Mouse (Mus musculus): ENCODE measurements around the gene Lmx1a. TPM values are rescaled to one million over a fixed set of nuclear protein-coding genes. Genes with fewer than 3 reads are reported as not detected.

The Lmx1a gene
- polyA plus RNA-seq (2015; fragmentation: Nextera tagmentation; extraction: Ambion mirVana) = 5.9 and 8.4 TPM in 2 replicates

GRCm38 (mm10) chr1:167689232-167689261 is at the start of gene Lmx1a:
TSS of gene Lmx1a (plus strand) at chr1:167689237.
- 0% methylated on average over 3 of the region's 3 CpGs for WGBS
- Histone ChIP-seq H3K36me3 (ENCODE audit: control insufficient read depth, insufficient read depth, low read length) (no peaks in the 10 kb centered on the region), H3K4me2 (ENCODE audit: low read length) (peak within 1 kb of the TSS; percentile 64), H3K4me3 (ENCODE audit: low read depth, low read length) (peak within 1 kb of the TSS; percentile 40), H3K27ac (ENCODE audit: low read length) (peak within 1 kb of the TSS; percentile 53), H3K9ac (ENCODE audit: low read depth, low read length) (peak within 1 kb of the TSS; percentile 62), H3K4me1 (ENCODE audit: control insufficient read depth, insufficient read depth, low read length) (peaks cover 19% of the 10 kb centered on the region), H3K27me3 (ENCODE audit: control insufficient read depth, insufficient read depth, low read depth, low read length) (peaks cover 32% of the 10 kb centered on the region), H3K9me3 (replicated peaks; ENCODE audit: control insufficient read depth, low read length, poor library complexity, severe bottlenecking) (peaks cover 4% of the 10 kb centered on the region; the same call in 1 of the 2 replicates)
- ATAC-seq = no peak

DNA sequence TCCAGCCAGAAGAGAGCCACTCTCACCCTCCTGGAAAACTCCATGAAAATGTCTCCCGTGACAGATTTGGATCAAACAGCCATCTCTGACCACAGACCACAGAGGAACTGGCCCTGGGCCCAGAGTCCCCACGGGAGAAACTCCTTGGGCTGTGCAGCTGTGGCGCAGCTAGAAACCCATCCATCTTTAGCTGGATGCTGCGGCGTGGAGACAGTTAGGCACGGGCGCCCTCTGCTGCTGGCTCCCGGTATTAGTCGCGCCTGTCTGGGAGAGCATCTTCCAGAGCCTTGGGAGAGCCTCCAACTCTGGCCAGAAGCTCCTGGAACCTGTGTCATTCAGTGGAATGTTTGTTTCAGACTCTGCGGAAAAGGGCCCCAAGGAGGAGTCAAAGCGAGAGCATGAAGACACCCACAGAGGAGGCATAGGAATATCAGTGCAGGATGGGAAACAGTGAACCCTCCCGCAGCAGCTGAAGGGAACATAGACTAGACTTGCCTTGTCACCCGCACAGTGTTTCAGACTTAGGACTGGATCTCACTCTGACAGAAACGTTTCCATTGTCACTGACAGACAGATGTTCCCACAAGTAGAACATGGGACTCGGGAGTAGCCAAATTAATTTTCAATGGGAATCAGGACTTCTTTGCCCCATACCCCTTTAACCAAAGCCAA is 44.0 kb upstream of the Lmx1a start:
- Histone ChIP-seq H3K9me3 (replicated peaks; ENCODE audit: control insufficient read depth, low read length, poor library complexity, severe bottlenecking) (no peaks in the 10 kb centered on the region), H3K4me2 (ENCODE audit: low read length) (peak overlapping the region; percentile 37; the same call in 1 of the 2 replicates), H3K9ac (ENCODE audit: low read depth, low read length) (no peak overlapping the region), H3K36me3 (ENCODE audit: control insufficient read depth, insufficient read depth, low read length) (no peaks in the 10 kb centered on the region), H3K4me3 (ENCODE audit: low read depth, low read length) (no peak overlapping the region), H3K4me1 (ENCODE audit: control insufficient read depth, insufficient read depth, low read length) (no peaks in the 10 kb centered on the region), H3K27ac (ENCODE audit: low read length) (no peak overlapping the region), H3K27me3 (ENCODE audit: control insufficient read depth, insufficient read depth, low read depth, low read length) (peaks cover 5% of the 10 kb centered on the region; the same call in 1 of the 2 replicates)
- ATAC-seq = peak; percentile 72
- 18% methylated on average over 16 of the region's 16 CpGs for WGBS

DNA sequence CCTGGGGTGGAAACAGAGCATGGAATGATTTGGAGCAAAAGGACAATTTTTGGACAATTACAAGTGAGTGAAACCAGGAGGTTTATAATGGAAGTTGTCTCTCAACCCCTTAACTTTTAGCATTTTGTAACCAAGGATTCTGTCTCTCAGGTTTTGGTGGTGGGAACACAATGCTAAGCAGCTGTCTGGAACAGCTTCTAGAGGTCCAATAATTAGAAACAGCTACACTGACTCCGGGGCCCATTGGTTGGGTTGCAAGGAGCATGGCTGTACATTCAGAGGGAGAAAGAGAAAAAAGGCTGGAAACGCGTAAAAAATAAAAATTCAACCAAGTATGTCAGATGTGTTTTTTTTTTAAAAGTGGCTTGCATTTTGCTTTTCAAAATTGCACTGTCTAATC is 40.4 kb upstream of the Lmx1a start:
- Histone ChIP-seq H3K9ac (ENCODE audit: low read depth, low read length) (no peak overlapping the region), H3K27ac (ENCODE audit: low read length) (no peak overlapping the region), H3K4me1 (ENCODE audit: control insufficient read depth, insufficient read depth, low read length) (no peaks in the 10 kb centered on the region), H3K9me3 (replicated peaks; ENCODE audit: control insufficient read depth, low read length, poor library complexity, severe bottlenecking) (no peaks in the 10 kb centered on the region), H3K27me3 (ENCODE audit: control insufficient read depth, insufficient read depth, low read depth, low read length) (peaks cover 5% of the 10 kb centered on the region; the same call in 1 of the 2 replicates), H3K36me3 (ENCODE audit: control insufficient read depth, insufficient read depth, low read length) (no peaks in the 10 kb centered on the region), H3K4me3 (ENCODE audit: low read depth, low read length) (no peak overlapping the region), H3K4me2 (ENCODE audit: low read length) (no peak overlapping the region)
- no peak for ATAC-seq
- 91% methylated on average over 3 of the region's 3 CpGs for WGBS

DNA sequence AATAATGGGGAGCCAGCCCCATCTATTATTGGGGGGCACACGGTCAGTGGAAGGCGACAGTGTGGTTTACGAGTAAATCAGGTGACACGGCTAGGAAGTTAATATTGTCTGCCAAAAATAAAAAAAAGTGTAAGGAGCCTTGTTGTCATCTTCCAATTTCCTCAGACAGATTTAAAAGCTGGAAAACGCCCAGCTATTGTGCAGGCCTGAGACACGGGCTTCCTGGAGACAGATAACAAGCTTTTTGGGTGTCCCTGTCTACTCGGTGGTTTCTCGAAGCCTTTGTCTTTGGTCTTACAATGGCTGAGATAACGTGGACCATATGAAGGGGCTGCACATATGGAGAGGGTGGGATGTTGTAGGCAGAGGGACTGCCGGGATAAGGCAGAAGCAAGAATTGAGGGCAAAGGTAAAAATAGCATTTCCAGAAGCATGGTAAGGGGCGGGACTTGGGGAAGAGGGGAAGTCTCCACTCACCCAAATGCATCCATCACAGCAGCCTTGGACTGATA is 39.9 kb upstream of the Lmx1a start:
- no peak for ATAC-seq
- Histone ChIP-seq H3K4me1 (ENCODE audit: control insufficient read depth, insufficient read depth, low read length) (no peaks in the 10 kb centered on the region), H3K4me2 (ENCODE audit: low read length) (no peak overlapping the region), H3K9me3 (replicated peaks; ENCODE audit: control insufficient read depth, low read length, poor library complexity, severe bottlenecking) (no peaks in the 10 kb centered on the region), H3K27ac (ENCODE audit: low read length) (no peak overlapping the region), H3K36me3 (ENCODE audit: control insufficient read depth, insufficient read depth, low read length) (no peaks in the 10 kb centered on the region), H3K9ac (ENCODE audit: low read depth, low read length) (no peak overlapping the region), H3K4me3 (ENCODE audit: low read depth, low read length) (no peak overlapping the region), H3K27me3 (ENCODE audit: control insufficient read depth, insufficient read depth, low read depth, low read length) (peaks cover 5% of the 10 kb centered on the region; the same call in 1 of the 2 replicates)
- 78% methylated on average over 11 of the region's 11 CpGs for WGBS

DNA sequence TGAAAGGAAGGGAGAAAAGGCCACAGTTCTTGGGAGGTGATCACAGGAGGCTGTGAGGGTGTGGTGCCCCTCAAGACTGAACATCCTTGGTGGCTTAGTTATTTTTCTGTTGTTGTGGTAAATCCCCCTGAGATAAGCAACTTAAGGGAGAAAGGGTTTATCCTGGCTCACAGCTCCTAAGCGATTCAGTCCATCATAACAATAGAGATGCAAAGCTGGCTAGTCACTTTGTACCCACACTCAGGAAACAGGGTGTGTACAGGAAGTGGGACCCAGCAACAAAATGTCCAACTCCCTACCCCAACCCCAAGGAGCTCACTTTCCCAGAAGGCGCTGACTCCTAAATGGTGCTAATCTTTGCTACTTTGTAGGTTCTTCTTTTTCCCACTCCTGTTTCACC is 36.7 kb upstream of the Lmx1a start:
- no peak overlapping the region for H3K27ac ChIP-seq (ENCODE audit: low read length)
- no peaks in the 10 kb centered on the region for H3K36me3 ChIP-seq (ENCODE audit: control insufficient read depth, insufficient read depth, low read length)
- no peak overlapping the region for H3K9ac ChIP-seq (ENCODE audit: low read depth, low read length)
- H3K9me3 ChIP-seq (replicated peaks; ENCODE audit: control insufficient read depth, low read length, poor library complexity, severe bottlenecking) = no peaks in the 10 kb centered on the region
- no peaks in the 10 kb centered on the region for H3K4me1 ChIP-seq (ENCODE audit: control insufficient read depth, insufficient read depth, low read length)
- ATAC-seq = no peak
- no peak overlapping the region for H3K4me2 ChIP-seq (ENCODE audit: low read length)
- no peaks in the 10 kb centered on the region for H3K27me3 ChIP-seq (ENCODE audit: control insufficient read depth, insufficient read depth, low read depth, low read length)
- no peak overlapping the region for H3K4me3 ChIP-seq (ENCODE audit: low read depth, low read length)
- 74% methylated on average over 2 of the region's 2 CpGs for WGBS

- Histone ChIP-seq H3K27me3 (ENCODE audit: control insufficient read depth, insufficient read depth, low read depth, low read length) (peaks cover 13% of the 10 kb centered on the region), H3K36me3 (ENCODE audit: control insufficient read depth, insufficient read depth, low read length) (no peaks in the 10 kb centered on the region), H3K27ac (ENCODE audit: low read length) (no peak overlapping the region), H3K4me3 (ENCODE audit: low read depth, low read length) (no peak overlapping the region), H3K4me2 (ENCODE audit: low read length) (no peak overlapping the region), H3K4me1 (ENCODE audit: control insufficient read depth, insufficient read depth, low read length) (peaks cover 4% of the 10 kb centered on the region), H3K9me3 (replicated peaks; ENCODE audit: control insufficient read depth, low read length, poor library complexity, severe bottlenecking) (no peaks in the 10 kb centered on the region), H3K9ac (ENCODE audit: low read depth, low read length) (no peak overlapping the region)
- ATAC-seq = no peak
- WGBS = 93% methylated on average over 3 of the region's 3 CpGs
These were observed 30.0 kb upstream of the Lmx1a start for GRCm38 (mm10) chr1:167659065-167659464.

GRCm38 (mm10) chr1:167660521-167661101 is 28.4 kb upstream of the Lmx1a start:
- peaks cover 4% of the 10 kb centered on the region for H3K4me1 ChIP-seq (ENCODE audit: control insufficient read depth, insufficient read depth, low read length)
- peaks cover 13% of the 10 kb centered on the region for H3K27me3 ChIP-seq (ENCODE audit: control insufficient read depth, insufficient read depth, low read depth, low read length)
- no peaks in the 10 kb centered on the region for H3K36me3 ChIP-seq (ENCODE audit: control insufficient read depth, insufficient read depth, low read length)
- peak overlapping the region; percentile 52 for H3K9ac ChIP-seq (ENCODE audit: low read depth, low read length)
- peak; percentile 90 for ATAC-seq
- peak overlapping the region; percentile 62 for H3K4me2 ChIP-seq (ENCODE audit: low read length)
- no peaks in the 10 kb centered on the region for H3K9me3 ChIP-seq (replicated peaks; ENCODE audit: control insufficient read depth, low read length, poor library complexity, severe bottlenecking)
- H3K4me3 ChIP-seq (ENCODE audit: low read depth, low read length) = peak overlapping the region; percentile 32
- no peak overlapping the region for H3K27ac ChIP-seq (ENCODE audit: low read length)
- WGBS = under 1% methylated on average over 21 of the region's 21 CpGs

- Histone ChIP-seq H3K27ac (ENCODE audit: low read length) (no peak overlapping the region), H3K27me3 (ENCODE audit: control insufficient read depth, insufficient read depth, low read depth, low read length) (peaks cover 13% of the 10 kb centered on the region), H3K36me3 (ENCODE audit: control insufficient read depth, insufficient read depth, low read length) (no peaks in the 10 kb centered on the region), H3K4me2 (ENCODE audit: low read length) (peak overlapping the region; percentile 62), H3K4me3 (ENCODE audit: low read depth, low read length) (peak overlapping the region; percentile 32), H3K4me1 (ENCODE audit: control insufficient read depth, insufficient read depth, low read length) (peaks cover 4% of the 10 kb centered on the region), H3K9ac (ENCODE audit: low read depth, low read length) (peak overlapping the region; percentile 52), H3K9me3 (replicated peaks; ENCODE audit: control insufficient read depth, low read length, poor library complexity, severe bottlenecking) (no peaks in the 10 kb centered on the region)
- peak; percentile 90 for ATAC-seq
- 1% methylated on average over 19 of the region's 19 CpGs for WGBS
These were observed 27.9 kb upstream of the Lmx1a start for GRCm38 (mm10) chr1:167661123-167661522.

- H3K27ac ChIP-seq (ENCODE audit: low read length) = no peak overlapping the region
- no peak overlapping the region for H3K4me2 ChIP-seq (ENCODE audit: low read length)
- no peaks in the 10 kb centered on the region for H3K36me3 ChIP-seq (ENCODE audit: control insufficient read depth, insufficient read depth, low read length)
- H3K4me1 ChIP-seq (ENCODE audit: control insufficient read depth, insufficient read depth, low read length) = peaks cover 4% of the 10 kb centered on the region
- WGBS = 46% methylated on average over 5 of the region's 5 CpGs
- H3K9me3 ChIP-seq (replicated peaks; ENCODE audit: control insufficient read depth, low read length, poor library complexity, severe bottlenecking) = no peaks in the 10 kb centered on the region
- H3K27me3 ChIP-seq (ENCODE audit: control insufficient read depth, insufficient read depth, low read depth, low read length) = peaks cover 13% of the 10 kb centered on the region
- H3K4me3 ChIP-seq (ENCODE audit: low read depth, low read length) = no peak overlapping the region
- no peak for ATAC-seq
- no peak overlapping the region for H3K9ac ChIP-seq (ENCODE audit: low read depth, low read length)
These were observed 25.9 kb upstream of the Lmx1a start for GRCm38 (mm10) chr1:167663136-167663535.
